Mouse (Mus musculus) splenic B cell, adult 2 months (primary cell): Measurements from ENCODE around the gene Olfr135.

Experiments used
- DNase-seq: peaks from one replicate; pipeline ENCODE4 v3.0.0-alpha.2; 2011; ENCODE audit warnings: low read depth, low spot score
- H3K27me3 ChIP-seq: 2 replicates; pipeline ENCODE4 v1.6.1; 2012; ENCODE audit warnings: mild to moderate bottlenecking, low read length, moderate library complexity, mixed read lengths; ENCODE audit not compliant: control insufficient read depth, poor library complexity, insufficient read depth, severe bottlenecking
- H3K36me3 ChIP-seq: 2 replicates; pipeline ENCODE4 v1.6.1; 2012; ENCODE audit warnings: mild to moderate bottlenecking, low read length, moderate library complexity, mixed read lengths; ENCODE audit not compliant: control insufficient read depth, poor library complexity, insufficient read depth, severe bottlenecking

Gene Olfr135

DNA sequence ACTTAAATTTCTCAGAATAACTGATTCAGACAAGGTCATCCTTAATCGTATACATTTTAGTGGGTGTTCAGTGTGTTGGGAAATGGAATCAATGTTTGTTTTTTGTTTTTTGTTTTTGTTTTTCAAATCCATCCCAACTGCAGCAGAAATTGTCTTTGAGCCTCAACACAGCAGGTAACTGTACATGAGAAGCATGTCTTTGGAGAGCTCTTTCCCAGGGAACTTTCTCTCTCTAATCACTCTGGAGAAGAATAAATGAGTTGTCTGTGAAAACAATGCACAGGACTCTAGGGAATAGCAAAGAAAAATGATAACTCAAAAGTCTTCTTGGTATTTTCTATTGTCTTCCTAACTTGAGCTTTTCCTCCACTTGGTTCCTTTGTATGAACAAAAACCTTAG is at the start of gene Olfr135:
TSS of gene Olfr135 (plus strand) at position 301 of the 400 bp plus-strand sequence.
- Histone ChIP-seq H3K36me3 (no peaks in the 10 kb centered on the region), H3K27me3 (no peaks in the 10 kb centered on the region)
- DNase-seq, result no peak

DNA sequence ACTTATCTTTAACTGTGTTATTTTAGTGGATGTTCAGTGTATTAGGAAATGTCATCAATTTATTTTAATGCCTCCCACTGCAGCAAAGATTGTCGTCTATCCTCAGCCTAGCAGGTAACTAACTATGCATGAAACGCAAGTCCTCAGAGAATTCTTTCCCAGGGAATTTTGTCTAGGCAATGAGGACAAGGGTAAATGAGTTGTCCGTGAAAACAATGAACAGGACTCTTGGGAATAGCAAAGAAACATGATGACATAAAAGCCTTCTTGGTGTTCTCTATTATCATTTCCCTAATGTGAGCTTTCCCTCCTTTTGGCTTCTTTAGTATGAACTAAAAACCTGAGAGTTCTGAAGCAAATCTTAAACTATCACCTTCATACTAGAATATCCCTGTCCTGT is 33.0 kb upstream of the Olfr135 start, which contains the start of gene Olfr134:
TSS of gene Olfr134 (plus strand) at position 301 of the 400 bp plus-strand sequence.
- H3K27me3 ChIP-seq, result no peaks in the 10 kb centered on the region
- H3K36me3 ChIP-seq, result no peaks in the 10 kb centered on the region
- no peak for DNase-seq
